Mouse (Mus musculus): ENCODE data around the gene Dusp14.

Dusp14 gene

GRCm38 (mm10) chr11:84069034-84069370, at the start of gene Dusp14:
TSS of gene Dusp14 (minus strand) at chr11:84069261.
- no peak for DNase-seq (ENCODE audit: low spot score in 2 of 2)

- DNase-seq (ENCODE audit: low spot score in 2 of 2): no peak
These were observed 48.4 kb upstream of the Dusp14 start for GRCm38 (mm10) chr11:84117431-84117830.

GRCm38 (mm10) chr11:84116221-84116620, 47.2 kb upstream of the Dusp14 start:
- no peak for DNase-seq (ENCODE audit: low spot score in 2 of 2)

- DNase-seq (ENCODE audit: low spot score in 2 of 2): no peak
These were observed 46.6 kb upstream of the Dusp14 start for GRCm38 (mm10) chr11:84115646-84116045.

- no peak for DNase-seq (ENCODE audit: low spot score in 2 of 2)
These were observed 44.6 kb upstream of the Dusp14 start for GRCm38 (mm10) chr11:84113623-84114022.

- DNase-seq (ENCODE audit: low spot score in 2 of 2): no peak
These were observed 38.1 kb upstream of the Dusp14 start for GRCm38 (mm10) chr11:84107137-84107536.

GRCm38 (mm10) chr11:84104036-84104435, 35.0 kb upstream of the Dusp14 start:
- no peak for DNase-seq (ENCODE audit: low spot score in 2 of 2)

- no peak for DNase-seq (ENCODE audit: low spot score in 2 of 2)
These were observed 32.1 kb upstream of the Dusp14 start for GRCm38 (mm10) chr11:84101182-84101581.

GRCm38 (mm10) chr11:84097251-84097998, 28.4 kb upstream of the Dusp14 start:
- no peak for DNase-seq (ENCODE audit: low spot score in 2 of 2)

- no peak for DNase-seq (ENCODE audit: low spot score in 2 of 2)
These were observed 26.0 kb upstream of the Dusp14 start for GRCm38 (mm10) chr11:84095084-84095483.

- no peak for DNase-seq (ENCODE audit: low spot score in 2 of 2)
These were observed 21.5 kb upstream of the Dusp14 start for GRCm38 (mm10) chr11:84090572-84090971.

GRCm38 (mm10) chr11:84081901-84082300, 12.8 kb upstream of the Dusp14 start:
- DNase-seq (ENCODE audit: low spot score in 2 of 2): no peak

GRCm38 (mm10) chr11:84080327-84080726, 11.3 kb upstream of the Dusp14 start:
- DNase-seq (ENCODE audit: low spot score in 2 of 2): no peak

GRCm38 (mm10) chr11:84079887-84080286, 10.8 kb upstream of the Dusp14 start:
- no peak for DNase-seq (ENCODE audit: low spot score in 2 of 2)

- no peak for DNase-seq (ENCODE audit: low spot score in 2 of 2)
These were observed 10.3 kb upstream of the Dusp14 start for GRCm38 (mm10) chr11:84079361-84079760.

- DNase-seq (ENCODE audit: low spot score in 2 of 2): no peak
These were observed 9.5 kb upstream of the Dusp14 start for GRCm38 (mm10) chr11:84078601-84079000.

- no peak for DNase-seq (ENCODE audit: low spot score in 2 of 2)
These were observed 7.9 kb upstream of the Dusp14 start for GRCm38 (mm10) chr11:84077008-84077407.

GRCm38 (mm10) chr11:84073816-84074764, 5.0 kb upstream of the Dusp14 start:
- no peak for DNase-seq (ENCODE audit: low spot score in 2 of 2)

- DNase-seq (ENCODE audit: low spot score in 2 of 2): no peak
These were observed 4.0 kb upstream of the Dusp14 start for GRCm38 (mm10) chr11:84072904-84073651.

GRCm38 (mm10) chr11:84068191-84069033, 649 bp downstream of the Dusp14 start:
- DNase-seq (ENCODE audit: low spot score in 2 of 2): no peak

GRCm38 (mm10) chr11:84067720-84068190, 1.3 kb downstream of the Dusp14 start:
- no peak for DNase-seq (ENCODE audit: low spot score in 2 of 2)

Measured in spleen, postnatal 14 days (tissue).